Mouse (Mus musculus): Measurements from ENCODE around the gene Tcp11l2.
A peak's percentile ranks its signal among the peaks of the same experiment; 100 is the strongest.

Gene Tcp11l2

GRCm38 (mm10) chr10:84576395-84577070 is at the start of gene Tcp11l2:
Gene Tcp11l2, plus strand, starts transcription at chr10:84576626.
- peak; percentile 91 to 96 for DNase-seq

- DNase-seq: no peak
These were observed 49.4 kb upstream of the Tcp11l2 start for GRCm38 (mm10) chr10:84527070-84527469.

GRCm38 (mm10) chr10:84527631-84528030 is 48.8 kb upstream of the Tcp11l2 start:
- DNase-seq: no peak

DNA sequence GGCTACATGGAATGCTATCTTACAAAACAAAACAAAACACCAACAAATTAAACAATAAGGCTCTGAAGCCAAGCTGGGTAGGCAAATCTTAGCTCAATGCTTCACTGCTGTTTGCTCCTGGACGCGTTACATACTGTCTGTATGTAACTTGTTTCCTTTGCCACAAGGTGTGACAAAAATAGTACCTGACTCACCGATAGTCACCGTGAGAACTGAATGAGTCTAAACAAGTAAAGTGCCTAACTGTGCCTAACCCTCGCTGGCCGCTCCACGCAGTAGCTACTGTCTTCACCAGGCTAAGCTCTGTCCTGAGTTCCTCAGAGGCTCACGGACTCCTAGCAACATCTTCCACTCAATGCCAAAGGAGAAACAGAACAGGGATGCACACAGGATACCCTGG is 46.0 kb upstream of the Tcp11l2 start:
- DNase-seq: no peak

DNA sequence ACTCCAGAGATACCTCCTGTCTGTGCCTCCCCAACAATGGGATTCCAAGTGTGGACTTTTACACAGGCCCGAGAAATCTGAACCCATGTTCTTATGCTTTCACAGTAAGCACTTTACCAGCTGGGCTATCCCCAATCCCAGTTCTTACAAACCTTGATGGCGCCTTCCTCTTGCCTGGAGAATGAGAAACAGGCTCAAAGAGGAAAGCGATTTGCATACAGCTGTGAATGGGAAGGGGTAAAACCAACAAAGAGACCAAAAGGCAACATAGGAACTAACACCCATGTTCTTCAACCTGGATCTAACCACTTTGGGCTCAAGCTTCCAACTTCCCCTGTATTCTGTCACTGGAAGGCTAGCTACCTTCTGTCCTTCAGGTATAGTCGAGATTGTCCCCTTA is 44.9 kb upstream of the Tcp11l2 start:
- DNase-seq: no peak

DNA sequence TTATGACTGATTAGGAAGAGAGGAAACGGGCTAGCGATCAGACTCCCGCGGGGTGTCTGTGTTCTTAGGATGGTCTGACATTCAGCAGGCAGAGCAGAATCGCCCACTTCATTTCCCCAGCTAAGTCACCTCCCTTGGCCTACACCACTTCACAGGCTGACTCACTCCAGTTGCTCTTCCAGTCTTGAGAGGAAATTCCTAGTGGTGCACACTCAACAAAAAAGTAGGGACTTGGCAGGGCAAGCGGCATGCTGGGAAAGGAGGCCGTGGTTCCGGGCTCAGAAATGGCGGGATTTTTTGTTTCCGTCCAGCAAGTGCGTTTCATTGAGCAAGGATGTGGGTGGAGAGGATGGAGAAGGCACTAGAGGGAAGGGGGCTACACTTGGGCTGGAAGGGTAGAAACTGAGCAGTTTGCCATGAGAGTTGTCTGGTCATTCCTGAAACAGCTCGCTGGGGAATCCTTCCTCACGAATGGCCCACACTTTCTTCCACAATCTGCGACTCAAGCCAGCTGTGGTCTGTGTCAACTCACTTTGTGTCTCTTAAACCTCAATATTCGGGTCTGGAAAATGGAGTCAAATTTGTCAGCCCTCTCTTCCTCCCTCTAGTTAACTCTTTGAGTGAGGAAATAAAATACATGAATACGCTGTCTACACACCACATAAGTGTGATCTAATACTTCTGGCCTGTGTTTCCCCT is 44.1 kb upstream of the Tcp11l2 start:
- no peak for DNase-seq

DNA sequence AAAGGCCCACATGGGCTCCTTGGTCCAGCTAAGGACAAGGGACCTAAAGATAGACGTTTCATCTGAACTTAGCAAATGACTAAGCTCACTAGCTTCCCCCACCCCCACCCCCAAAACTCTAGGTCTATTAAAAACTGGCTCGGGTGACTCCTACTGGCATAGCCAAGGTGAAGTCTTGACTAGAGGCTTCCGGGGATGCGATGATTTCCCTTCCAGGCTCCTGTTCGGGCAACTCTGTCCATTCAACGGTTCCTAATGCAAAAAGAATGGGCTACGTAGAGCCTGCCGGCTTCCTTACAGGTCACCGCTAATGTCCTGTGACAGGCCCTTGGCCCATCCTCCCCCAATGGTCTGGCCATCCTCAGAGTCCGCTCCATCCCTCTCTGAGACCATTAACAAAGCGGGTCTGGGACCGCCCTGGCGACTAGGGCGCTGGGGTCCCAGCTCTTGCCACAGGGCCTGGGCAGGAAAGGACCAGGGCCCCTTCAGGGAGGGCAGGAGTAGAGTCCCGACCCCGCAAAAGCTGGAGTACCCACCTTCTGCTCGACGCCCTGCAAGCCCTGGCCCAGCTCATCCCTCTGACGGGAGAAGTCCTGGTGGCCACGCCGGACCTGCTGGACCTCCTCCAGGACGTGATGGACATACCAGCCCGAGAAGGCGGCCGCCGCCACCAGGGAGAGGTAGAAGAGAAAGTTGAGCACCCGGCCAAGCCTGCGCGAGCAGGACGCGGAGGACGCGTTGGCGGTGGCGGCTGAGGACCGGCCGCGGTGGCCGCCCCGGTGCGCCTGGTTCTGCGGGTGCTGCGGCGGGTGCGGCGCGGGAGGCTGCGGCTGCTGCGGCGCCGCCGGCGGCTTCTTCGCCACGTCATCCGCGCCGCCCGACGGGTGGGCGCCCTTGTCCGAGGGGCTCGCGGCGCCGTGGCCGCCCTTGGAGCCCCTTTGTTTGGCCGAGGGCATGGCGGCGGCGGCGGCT is 43.2 kb upstream of the Tcp11l2 start:
- DNase-seq: peak in 1 of 2 experiments; percentile 49

DNA sequence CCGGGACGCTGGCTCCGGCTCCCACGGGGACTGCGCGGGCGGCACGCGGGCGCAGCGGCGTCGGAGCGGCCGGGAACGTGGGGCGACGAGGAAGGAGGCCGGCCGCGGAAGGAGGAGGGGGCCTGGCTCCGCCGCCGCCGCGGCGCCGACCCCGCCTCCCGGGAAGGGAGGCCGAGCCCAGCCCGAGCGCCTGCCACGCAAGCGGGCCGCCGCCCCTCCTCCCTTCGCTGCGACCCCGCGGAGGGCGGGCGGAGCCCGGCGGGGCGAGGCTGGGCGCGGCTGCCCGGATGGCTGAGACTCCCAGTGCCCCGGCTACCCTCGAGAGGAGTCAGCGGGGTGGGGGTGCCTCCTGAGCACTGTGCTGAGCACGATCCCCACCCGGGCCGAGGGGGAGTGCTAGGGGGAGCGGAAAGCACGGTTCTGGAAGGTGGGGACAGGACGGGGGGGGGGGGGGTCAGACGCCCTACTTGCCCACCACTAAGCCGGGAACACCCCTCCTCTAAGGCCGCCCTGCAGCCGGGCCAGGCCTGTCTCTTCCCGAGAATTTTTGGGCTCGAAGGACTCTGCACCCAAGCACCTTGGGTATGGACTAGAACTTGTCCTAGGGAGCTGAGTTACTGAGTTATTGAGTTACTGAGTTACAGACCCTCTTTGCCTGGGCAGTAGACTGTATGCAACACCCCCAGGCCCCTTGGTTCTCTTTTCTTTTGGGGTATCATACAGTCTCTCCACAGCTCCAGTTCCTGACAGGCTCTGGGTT is 42.3 kb upstream of the Tcp11l2 start, which contains the start of gene Ckap4:
Ckap4 (minus strand) TSS at position 151 of the 760 bp plus-strand sequence.
- DNase-seq: peak; percentile 47 to 55

DNA sequence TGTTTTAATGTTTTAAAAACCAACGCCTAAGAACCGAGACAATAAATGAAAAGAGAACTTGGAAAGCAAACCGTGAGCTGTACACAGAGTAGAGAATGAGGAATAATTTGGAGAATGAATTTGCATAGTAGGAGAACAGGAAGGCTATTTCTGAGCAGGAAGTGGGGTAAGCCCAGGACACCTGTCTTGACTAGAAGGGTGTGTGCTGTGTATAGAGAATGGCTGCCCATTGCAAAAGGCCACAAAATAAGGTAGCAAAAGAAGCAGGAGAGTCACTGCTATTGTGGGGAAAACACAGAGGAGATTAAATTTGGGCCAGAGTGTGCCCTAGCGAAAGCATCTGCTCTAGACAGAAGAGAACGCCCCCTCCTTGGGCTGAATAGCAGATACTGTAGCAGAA is 41.0 kb upstream of the Tcp11l2 start:
- DNase-seq: no peak

GRCm38 (mm10) chr10:84535859-84536258 is 40.6 kb upstream of the Tcp11l2 start:
- DNase-seq: no peak

DNA sequence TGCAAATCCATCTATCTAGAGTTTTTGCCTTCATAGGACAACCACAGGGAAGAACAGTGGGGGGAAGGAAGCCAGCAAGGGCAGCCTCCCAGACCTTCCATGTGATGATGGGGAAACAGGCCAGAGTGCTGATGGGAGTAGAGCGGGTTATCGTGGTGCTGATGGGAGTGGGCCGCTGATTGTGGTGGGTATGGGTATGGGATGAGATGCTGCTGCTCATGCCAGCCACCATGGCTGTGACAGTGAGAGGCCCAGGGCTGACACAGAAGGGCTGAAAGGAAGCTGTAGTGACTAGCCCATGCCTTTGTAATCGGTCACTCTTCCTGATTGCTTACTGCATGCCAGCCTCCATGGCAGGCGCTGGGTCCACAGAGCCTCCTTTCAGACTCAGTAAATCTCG is 36.8 kb upstream of the Tcp11l2 start:
- DNase-seq: no peak

- no peak for DNase-seq
These were observed 33.4 kb upstream of the Tcp11l2 start for GRCm38 (mm10) chr10:84542802-84543658.

GRCm38 (mm10) chr10:84544841-84545610 is 31.4 kb upstream of the Tcp11l2 start:
- DNase-seq: no peak

DNA sequence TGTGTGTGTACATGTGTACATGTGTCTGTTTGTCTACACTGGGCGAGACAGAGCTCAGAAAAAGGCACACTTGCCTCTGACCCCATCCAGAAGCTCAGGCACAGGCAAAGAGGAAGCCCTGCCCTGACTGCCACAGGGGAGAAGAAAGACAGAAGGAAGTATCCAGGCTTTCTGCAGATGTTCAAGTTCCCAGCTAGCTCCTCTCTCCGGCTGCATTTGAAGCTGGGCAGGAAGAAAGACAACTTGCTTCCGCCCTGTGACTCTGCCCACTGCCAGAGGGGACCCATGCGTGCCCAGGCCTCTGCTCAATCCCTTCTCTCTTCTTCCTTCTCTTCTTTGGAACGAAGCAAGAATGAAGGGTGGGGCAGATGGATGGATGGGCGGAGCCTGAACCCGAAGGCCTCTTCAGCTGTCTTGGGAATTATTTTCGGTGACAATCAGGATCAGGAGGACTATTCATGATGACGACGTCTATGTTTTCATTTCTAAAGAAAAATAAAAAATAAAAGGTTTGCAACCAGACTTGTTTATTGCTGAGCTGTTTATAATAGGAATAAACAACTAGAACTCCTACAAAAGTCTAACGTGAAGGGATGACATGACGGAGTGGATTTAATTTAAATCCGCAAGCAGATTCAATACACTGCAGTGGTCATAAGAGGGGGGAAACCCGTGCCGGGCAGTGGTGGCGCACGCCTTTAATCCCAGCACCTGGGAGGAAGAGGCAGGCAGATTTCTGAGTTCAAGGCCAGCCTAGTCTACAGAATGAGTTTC is 27.1 kb upstream of the Tcp11l2 start:
- no peak for DNase-seq

GRCm38 (mm10) chr10:84549920-84550293 is 26.5 kb upstream of the Tcp11l2 start:
- DNase-seq: no peak

DNA sequence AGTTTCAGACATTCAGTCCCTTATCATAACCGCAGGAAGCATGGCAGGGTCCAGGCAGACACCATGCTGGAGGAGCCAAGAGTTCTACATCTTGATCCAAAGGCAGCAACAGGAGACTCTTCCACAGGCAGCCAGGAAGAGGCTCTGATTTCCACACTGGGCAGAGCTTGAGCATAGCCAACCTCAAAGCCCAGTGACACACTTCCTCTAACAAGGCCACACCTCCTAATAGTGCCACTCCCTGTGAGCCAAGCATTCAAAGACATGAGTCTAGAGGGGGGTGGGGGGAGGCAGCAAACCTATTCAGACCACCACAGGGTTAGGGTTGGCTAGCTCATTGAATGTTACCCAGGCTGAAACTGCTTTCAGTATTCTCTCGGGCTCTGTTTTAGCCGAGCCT is 24.6 kb upstream of the Tcp11l2 start:
- DNase-seq: no peak

- no peak for DNase-seq
These were observed 23.9 kb upstream of the Tcp11l2 start for GRCm38 (mm10) chr10:84552477-84552876.

GRCm38 (mm10) chr10:84554291-84555009 is 22.0 kb upstream of the Tcp11l2 start:
- DNase-seq: peak; percentile 44 to 52

DNA sequence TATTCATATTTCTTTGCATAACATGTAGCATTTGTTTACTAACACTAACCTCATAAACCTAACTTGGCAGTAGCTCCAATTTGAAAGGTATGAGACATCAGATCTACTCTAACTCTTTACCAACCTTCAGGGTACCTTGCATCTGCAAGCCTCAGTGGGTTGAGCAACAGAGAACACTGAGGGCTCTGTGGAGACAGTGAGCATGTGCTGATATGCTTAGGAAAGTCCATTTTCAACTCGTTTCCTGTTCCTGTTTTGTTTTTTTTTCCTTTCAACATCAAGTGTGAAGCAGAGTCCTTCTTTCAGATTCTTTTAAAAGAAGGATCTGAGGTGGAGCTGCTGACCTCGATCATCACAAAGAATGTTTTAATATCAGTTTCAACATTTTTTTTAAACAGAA is 20.3 kb upstream of the Tcp11l2 start:
- no peak for DNase-seq

All from spleen, adult 18-20 months (tissue).